Mouse (Mus musculus) limb, embryonic 10.5 days (tissue): ENCODE data around the gene Nt5c3b. TPM values are rescaled to one million over a fixed set of nuclear protein-coding genes. Genes with fewer than 3 reads are reported as not detected.

Experiments used
- DNase-seq: peaks from one replicate; pipeline ENCODE4 v3.0.0-alpha.2; 2017; ENCODE audit warnings: low spot score
- H3K27ac ChIP-seq: fragments of 300-500 bp; sonication (generic); 2 replicates; pipeline ENCODE4 v1.5.1; 2016; ENCODE audit warnings: mild to moderate bottlenecking
- H3K27me3 ChIP-seq: fragments of 300-500 bp; sonication (generic); 2 replicates; pipeline ENCODE4 v1.6.1; 2016; ENCODE audit warnings: low read depth, mild to moderate bottlenecking; ENCODE audit not compliant: poor library complexity, severe bottlenecking
- H3K36me3 ChIP-seq: fragments of 300-500 bp; sonication (generic); 2 replicates; pipeline ENCODE4 v1.6.1; 2016; ENCODE audit warnings: mild to moderate bottlenecking, moderate library complexity
- H3K4me1 ChIP-seq: fragments of 300-500 bp; sonication (generic); 2 replicates; pipeline ENCODE4 v1.6.1; 2016
- H3K4me3 ChIP-seq: fragments of 300-500 bp; sonication (generic); 2 replicates; pipeline ENCODE4 v1.5.1; 2016; ENCODE audit warnings: mild to moderate bottlenecking, moderate library complexity
- H3K9me3 ChIP-seq: fragments of 300-500 bp; sonication (generic); replicated peaks from 2 replicates; pipeline ENCODE4 v1.6.1; 2016; ENCODE audit warnings: mild to moderate bottlenecking
- WGBS: fragments of 180-500 bp; shearing (Covaris S2); methylation state at CpG from one replicate; pipeline ENCODE4 v1.1.7; 2016; 5-methylcytosine and 5-hydroxymethylcytosine counted together
- polyA plus RNA-seq: library from polyadenylated mRNA; unstranded; fragments of >200 nt; fragmentation: Nextera tagmentation; extraction: Ambion mirVana; gene quantifications from 2 replicates; pipeline ENCODE4 v1.2.1, GENCODE M21; 2016

The Nt5c3b gene
- polyA plus RNA-seq, 1 experiment from 2014 or later, result 173 TPM

DNA sequence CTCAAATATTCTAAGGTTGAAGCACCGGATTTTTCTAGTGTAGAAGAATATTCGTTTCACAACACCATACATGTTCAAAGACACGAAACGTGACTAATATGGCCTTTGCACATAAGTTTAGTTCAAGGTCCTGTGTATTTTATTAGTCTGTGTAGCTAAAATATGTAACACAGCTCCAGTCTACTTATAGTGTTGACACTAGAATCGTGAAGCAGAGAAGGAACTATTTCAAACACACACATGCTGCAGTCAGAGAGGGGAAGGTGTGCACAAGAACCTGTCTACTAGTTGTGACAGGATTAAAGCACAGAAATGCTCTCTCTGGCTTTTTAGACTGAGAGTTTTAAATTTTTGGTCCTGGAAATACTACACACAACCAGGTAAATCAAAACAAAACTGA, 16.1 kb upstream of the Nt5c3b start:
- Histone ChIP-seq H3K27ac (no peak overlapping the region), H3K36me3 (peaks cover 71% of the 10 kb centered on the region), H3K4me1 (no peaks in the 10 kb centered on the region), H3K27me3 (no peaks in the 10 kb centered on the region), H3K9me3 (no peaks in the 10 kb centered on the region), H3K4me3 (no peak overlapping the region)
- DNase-seq, result no peak
- WGBS, result 92% methylated on average over 5 of the region's 5 CpGs

DNA sequence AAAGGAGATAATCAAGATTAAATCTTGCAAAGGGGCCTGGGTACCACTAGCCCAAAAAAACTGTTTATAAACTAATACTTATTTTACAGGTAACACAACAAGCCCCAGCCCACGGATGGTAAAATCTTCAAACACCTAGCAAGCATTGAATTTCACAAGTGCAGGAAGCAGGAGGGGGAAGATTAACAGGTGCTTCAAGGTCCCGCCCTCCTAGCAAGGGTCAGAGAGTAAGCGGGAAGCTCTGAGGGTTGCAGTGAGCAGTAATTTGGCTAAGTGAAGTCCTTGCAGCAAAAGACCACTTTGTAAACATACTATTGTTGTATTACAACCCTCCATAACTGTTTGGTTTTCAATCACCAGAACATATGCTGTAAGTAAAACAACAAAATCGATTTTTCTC, 15.6 kb upstream of the Nt5c3b start:
- WGBS, result 75% methylated on average over 4 of the region's 4 CpGs

DNA sequence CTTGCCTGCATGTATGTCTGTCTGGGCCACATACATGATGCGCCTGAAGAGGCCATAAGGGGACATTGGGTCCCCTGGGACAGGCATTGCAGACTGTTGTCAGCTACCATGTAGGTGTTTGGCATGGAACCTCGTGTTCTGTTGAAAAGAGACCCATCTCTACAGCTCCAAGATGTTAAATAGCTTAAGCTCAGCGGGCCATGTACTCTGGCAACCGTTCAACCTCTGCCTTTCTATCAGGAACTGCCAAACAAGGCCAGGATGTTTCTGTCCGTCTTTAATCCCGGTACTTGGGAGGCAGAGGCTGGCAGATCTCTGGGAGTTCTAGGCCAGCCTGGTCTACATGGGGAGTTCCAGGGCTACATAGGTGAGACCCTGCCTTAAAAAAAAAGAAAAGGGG, 1.0 kb upstream of the Nt5c3b start:
- no peak overlapping the region for H3K27ac ChIP-seq
- peaks cover 22% of the 10 kb centered on the region for H3K36me3 ChIP-seq
- H3K9me3 ChIP-seq, result no peaks in the 10 kb centered on the region
- no peaks in the 10 kb centered on the region for H3K27me3 ChIP-seq
- WGBS, result 88% methylated on average over 6 of the region's 6 CpGs
- H3K4me3 ChIP-seq, result no peak overlapping the region
- no peak for DNase-seq
- peaks cover 24% of the 10 kb centered on the region for H3K4me1 ChIP-seq

More for the DNA sequence above, 15.6 kb upstream of the Nt5c3b start:
- peaks cover 67% of the 10 kb centered on the region for H3K36me3 ChIP-seq
- H3K27me3 ChIP-seq, result no peaks in the 10 kb centered on the region
- no peak overlapping the region for H3K27ac ChIP-seq
- no peak for DNase-seq
- H3K4me1 ChIP-seq, result no peaks in the 10 kb centered on the region
- H3K9me3 ChIP-seq, result no peaks in the 10 kb centered on the region
- no peak overlapping the region for H3K4me3 ChIP-seq

DNA sequence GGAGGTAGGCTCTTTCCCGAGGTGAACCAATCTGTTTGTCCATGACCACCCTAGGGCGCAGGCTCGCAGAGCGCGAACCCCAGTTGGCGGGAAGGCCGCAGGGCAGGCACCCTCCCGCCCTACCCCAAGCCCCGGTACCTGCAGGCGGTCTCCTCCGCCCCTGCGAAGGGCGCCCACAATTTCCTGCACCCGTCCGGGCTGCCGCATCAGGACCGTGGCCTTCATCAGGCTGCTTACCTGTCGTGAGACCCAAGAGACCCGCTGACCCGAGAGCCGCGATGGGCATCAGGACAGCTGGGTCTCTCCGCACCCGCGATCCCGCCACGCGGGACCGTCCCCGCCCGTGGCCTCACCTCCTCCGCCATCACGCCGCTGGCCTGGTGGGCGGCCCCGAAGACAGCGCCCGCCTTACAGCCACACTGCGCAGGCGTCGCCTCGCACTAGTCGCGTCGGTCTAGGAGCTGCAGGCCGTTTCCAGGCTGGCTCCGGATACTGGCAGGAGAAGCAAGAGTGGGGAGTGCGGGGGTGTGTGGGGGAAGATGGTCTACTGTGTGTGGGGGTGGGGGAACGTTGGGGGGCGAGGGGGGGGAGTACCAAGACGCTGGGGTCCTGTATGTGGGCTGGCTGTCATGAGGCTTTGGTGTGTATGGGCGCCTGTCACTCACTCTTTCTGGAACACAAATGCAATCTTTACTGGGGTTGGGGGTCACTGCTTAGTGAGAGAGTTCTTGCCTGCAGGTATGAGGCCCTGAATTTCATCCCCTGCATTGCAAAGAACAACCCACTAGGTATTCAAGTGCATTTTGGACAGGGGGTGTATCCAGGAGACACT, 701 bp downstream of the Nt5c3b start:
- peak overlapping the region; percentile 97 for H3K27ac ChIP-seq
- DNase-seq, result peak; percentile 87
- no peaks in the 10 kb centered on the region for H3K9me3 ChIP-seq
- peaks cover 24% of the 10 kb centered on the region for H3K4me1 ChIP-seq
- peaks cover 40% of the 10 kb centered on the region for H3K36me3 ChIP-seq
- no peaks in the 10 kb centered on the region for H3K27me3 ChIP-seq
- 1% methylated on average over 52 of the region's 52 CpGs for WGBS
- H3K4me3 ChIP-seq, result peak overlapping the region; percentile 99

DNA sequence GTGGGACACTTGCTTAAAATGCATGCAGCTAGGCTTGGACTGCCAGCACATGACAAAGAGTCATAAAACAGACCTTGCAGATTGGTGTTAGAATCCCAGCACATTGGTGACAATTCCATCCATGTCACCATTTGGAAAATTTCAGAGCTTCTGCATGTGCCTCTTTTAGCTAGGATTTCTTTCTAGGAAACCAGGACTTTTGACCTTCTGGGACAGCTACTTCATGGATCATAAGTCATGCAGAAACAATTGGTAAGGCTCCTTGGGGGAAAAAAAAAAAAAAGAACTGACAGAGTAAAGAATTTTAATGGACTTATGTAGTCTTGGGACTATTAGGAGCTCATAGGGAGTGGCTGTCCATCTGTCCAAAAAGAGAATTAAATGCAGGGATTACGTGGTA, 3.7 kb downstream of the Nt5c3b start:
- 96% methylated on average over 1 of the region's 1 CpGs for WGBS
- peaks cover 66% of the 10 kb centered on the region for H3K36me3 ChIP-seq
- no peak overlapping the region for H3K27ac ChIP-seq
- DNase-seq, result no peak
- H3K4me1 ChIP-seq, result peaks cover 24% of the 10 kb centered on the region
- no peaks in the 10 kb centered on the region for H3K9me3 ChIP-seq
- H3K27me3 ChIP-seq, result no peaks in the 10 kb centered on the region
- no peak overlapping the region for H3K4me3 ChIP-seq

DNA sequence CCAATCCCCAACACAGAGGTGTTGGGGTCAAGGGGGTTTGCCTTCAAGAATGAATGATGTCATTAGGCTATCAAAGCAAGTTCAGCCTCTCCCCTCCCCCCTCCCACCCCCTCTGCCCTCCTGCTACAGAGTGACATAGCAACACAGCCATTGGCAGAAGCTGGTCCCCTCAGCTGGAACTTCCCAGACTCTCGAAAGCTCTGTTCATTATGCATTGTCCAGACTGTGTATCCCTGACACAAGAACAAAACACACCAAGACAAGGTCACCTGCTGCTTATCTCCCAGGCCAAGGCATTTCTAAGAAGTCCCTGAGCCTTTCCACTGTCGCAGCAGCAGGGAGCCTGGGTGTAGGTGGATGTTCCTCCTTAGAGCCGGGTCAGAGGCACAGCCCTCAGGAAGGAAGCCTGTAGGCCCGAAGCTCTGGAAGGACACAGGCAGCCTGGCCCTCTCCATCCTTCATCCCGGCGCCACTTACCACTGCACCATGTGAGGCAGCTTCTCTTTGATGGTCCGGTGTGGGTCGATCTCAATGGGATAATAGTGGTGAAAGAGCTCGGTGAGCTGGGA, 5.8 kb downstream of the Nt5c3b start:
- Histone ChIP-seq H3K27me3 (no peaks in the 10 kb centered on the region), H3K27ac (no peak overlapping the region), H3K9me3 (no peaks in the 10 kb centered on the region), H3K4me3 (no peak overlapping the region), H3K36me3 (peaks cover 86% of the 10 kb centered on the region), H3K4me1 (peaks cover 12% of the 10 kb centered on the region)
- WGBS, result 84% methylated on average over 9 of the region's 9 CpGs
- no peak for DNase-seq

DNA sequence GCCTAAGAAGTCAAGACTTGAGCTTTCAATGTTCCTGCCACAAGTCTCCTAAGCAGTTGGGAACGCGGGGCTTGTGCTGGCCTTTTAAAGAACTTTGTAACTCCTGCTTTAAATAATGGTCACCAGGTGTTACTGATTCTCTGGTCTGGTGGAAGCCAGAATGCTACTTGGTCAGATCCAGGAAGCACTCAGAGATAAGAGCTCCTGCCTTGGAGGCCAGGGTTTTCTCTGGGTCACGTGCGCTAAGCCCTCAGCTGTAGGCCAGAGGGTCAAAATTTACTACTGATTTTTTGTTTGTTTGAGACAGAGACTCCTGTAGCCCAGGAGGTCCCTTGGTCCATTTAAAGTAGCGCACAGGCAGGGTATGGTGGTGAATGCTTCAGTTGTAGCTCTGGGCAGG, 9.6 kb downstream of the Nt5c3b start:
- Histone ChIP-seq H3K27ac (no peak overlapping the region), H3K9me3 (no peaks in the 10 kb centered on the region), H3K4me1 (no peaks in the 10 kb centered on the region), H3K27me3 (no peaks in the 10 kb centered on the region), H3K4me3 (no peak overlapping the region), H3K36me3 (peaks cover 90% of the 10 kb centered on the region)
- 91% methylated on average over 5 of the region's 5 CpGs for WGBS
- DNase-seq, result no peak

DNA sequence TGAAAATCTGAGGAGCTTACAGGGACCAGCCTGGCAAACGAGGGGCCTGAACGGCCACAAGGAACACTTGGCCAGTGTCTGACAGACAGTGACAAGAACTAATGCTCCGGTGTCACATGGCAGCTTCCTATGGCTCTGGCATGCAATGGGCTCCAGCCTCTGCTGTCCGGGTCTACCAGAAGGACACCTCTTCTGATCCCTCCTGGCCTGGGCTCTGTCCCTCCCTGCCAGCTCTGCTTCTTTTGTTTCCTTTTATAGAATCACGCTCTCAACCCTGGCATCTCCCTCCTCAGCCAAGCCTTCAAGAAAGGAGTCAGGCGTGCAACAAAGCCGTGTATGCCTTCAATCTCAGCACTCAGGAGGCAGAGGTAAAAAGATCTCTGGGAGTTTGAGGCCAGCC, 11.6 kb downstream of the Nt5c3b start:
- WGBS, result 95% methylated on average over 7 of the region's 7 CpGs
- Histone ChIP-seq H3K36me3 (peaks cover 84% of the 10 kb centered on the region), H3K27ac (no peak overlapping the region)

DNA sequence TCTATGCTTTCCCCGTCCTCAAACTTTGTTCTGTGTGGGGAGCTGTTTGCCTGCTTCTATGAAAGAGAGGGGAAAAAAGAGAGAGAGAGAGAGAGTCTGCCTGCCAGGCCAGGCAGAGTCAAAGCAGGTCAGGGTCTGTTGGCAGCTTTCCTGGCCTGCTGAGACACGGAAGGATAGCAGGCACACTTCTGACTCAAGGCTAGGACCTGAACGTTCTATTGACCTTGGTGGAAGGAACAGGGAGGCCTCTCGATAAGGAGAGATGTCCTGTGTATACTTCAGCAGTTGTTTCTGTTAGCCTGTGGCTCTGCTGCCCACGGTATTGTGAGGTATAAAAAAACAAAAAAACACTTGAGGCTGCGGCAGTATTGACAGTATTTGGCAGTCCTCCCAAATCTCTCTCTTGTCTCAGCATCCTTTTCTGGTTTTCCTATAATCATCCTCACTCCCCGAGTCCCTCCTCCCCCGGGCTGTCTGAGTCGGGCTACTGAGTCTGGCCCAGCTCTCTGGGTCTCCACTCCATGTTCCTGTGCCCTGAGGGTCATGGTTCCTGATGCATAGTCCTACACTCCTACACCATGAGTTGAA, 12.9 kb downstream of the Nt5c3b start:
- no peaks in the 10 kb centered on the region for H3K27me3 ChIP-seq
- no peak for DNase-seq
- H3K36me3 ChIP-seq, result peaks cover 86% of the 10 kb centered on the region
- no peaks in the 10 kb centered on the region for H3K9me3 ChIP-seq
- WGBS, result 87% methylated on average over 9 of the region's 9 CpGs
- no peak overlapping the region for H3K4me3 ChIP-seq
- H3K27ac ChIP-seq, result no peak overlapping the region
- H3K4me1 ChIP-seq, result no peaks in the 10 kb centered on the region

More for the DNA sequence above, 11.6 kb downstream of the Nt5c3b start:
- no peaks in the 10 kb centered on the region for H3K27me3 ChIP-seq
- H3K4me3 ChIP-seq, result no peak overlapping the region
- no peaks in the 10 kb centered on the region for H3K4me1 ChIP-seq
- DNase-seq, result no peak
- H3K9me3 ChIP-seq, result no peaks in the 10 kb centered on the region

DNA sequence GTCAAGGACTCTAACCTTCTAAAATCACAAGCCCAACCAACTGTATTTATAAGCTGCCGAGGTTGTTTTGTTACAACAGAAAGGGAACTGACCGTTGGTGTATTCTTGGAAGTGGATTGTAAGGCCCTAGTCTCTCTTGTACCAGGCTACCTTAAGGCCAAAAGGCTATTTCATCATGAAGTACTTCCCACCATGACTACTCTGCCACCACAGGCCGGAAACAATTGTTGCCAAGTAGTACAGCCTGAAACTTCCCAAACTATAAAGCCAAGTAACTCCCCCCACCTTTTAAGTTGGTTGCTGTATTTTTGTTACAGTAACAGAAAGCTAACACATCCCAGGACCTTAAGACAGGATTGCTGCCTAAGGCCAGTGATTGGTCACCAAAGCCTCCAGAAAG, 14.8 kb downstream of the Nt5c3b start:
- Histone ChIP-seq H3K36me3 (peaks cover 88% of the 10 kb centered on the region), H3K4me1 (no peaks in the 10 kb centered on the region), H3K4me3 (no peak overlapping the region), H3K27me3 (no peaks in the 10 kb centered on the region), H3K9me3 (no peaks in the 10 kb centered on the region), H3K27ac (no peak overlapping the region)
- 93% methylated on average over 3 of the region's 3 CpGs for WGBS
- DNase-seq, result no peak

DNA sequence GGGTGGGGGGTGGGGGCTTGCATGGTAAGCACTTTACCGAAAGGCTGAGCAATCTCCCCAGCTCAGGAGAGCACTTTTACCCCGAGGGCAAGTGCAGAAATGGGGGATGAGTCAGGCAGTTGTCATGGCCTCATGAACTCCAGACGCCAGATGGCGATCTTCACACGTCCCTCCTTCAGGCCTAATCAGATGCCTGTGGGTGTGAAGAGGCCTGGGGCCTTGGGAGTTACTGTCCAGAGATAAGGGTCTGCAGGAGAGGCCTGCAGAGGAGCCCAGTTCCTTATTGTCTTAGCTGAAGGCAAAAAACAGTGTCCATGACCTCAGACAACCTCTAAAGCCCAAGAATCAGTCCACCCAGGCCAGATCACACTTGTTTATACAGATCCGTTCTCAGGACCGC, 15.8 kb downstream of the Nt5c3b start:
- no peak for DNase-seq
- H3K27me3 ChIP-seq, result no peaks in the 10 kb centered on the region
- no peak overlapping the region for H3K27ac ChIP-seq
- peaks cover 88% of the 10 kb centered on the region for H3K36me3 ChIP-seq
- H3K9me3 ChIP-seq, result no peaks in the 10 kb centered on the region
- H3K4me3 ChIP-seq, result no peak overlapping the region
- 0 out of 2 replicates have a peak, but pooled peaks cover 1% of the 10 kb centered on the region for H3K4me1 ChIP-seq
- 30% methylated on average over 7 of the region's 7 CpGs for WGBS

DNA sequence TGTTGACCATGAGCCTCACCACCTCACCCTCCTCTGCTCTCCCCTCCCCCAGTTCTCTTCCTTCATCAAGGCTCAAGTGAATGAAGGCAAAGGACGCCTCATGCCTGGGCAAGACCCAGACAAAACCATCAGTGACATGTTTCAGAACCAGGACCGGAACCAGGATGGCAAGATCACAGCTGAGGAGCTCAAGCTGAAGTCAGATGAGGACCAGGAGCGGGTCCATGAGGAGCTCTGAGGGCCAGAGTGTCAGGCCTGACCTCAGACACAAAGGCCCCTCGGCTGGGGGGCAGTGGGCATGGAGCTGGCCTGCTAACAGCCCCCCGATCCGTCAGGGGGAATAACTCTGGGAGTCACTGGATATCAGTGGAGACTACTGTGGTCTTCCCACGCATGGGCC, 17.8 kb downstream of the Nt5c3b start:
- no peak for DNase-seq
- no peak overlapping the region for H3K27ac ChIP-seq
- 91% methylated on average over 7 of the region's 7 CpGs for WGBS
- H3K4me1 ChIP-seq, result 0 out of 2 replicates have a peak, but pooled peaks cover 3% of the 10 kb centered on the region
- H3K27me3 ChIP-seq, result no peaks in the 10 kb centered on the region
- H3K36me3 ChIP-seq, result peaks cover 84% of the 10 kb centered on the region
- H3K4me3 ChIP-seq, result no peak overlapping the region
- H3K9me3 ChIP-seq, result no peaks in the 10 kb centered on the region

DNA sequence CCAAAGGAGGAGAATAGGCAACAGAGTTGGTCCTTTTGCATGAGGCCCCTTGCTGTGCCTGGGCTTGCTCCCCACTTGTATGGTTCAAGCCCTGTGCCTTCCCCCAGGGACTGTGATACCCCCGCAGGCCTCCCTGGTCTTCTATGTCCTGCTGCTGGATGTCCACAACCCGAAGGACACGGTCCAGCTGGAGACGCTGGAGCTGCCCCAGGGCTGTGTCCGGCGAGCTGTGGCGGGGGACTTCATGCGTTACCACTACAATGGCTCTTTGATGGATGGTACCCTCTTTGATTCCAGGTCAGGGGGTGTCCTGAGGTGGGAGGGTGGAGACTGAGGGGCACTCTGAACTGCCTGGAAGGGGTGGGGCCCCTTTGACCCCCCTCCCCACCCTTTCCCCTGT, 20.1 kb downstream of the Nt5c3b start:
- no peak overlapping the region for H3K27ac ChIP-seq
- H3K27me3 ChIP-seq, result no peaks in the 10 kb centered on the region
- H3K36me3 ChIP-seq, result peaks cover 76% of the 10 kb centered on the region
- no peak overlapping the region for H3K4me3 ChIP-seq
- 83% methylated on average over 8 of the region's 8 CpGs for WGBS
- peaks cover 12% of the 10 kb centered on the region for H3K4me1 ChIP-seq
- no peaks in the 10 kb centered on the region for H3K9me3 ChIP-seq
- DNase-seq, result no peak
